Mouse (Mus musculus) liver, postnatal 0 days (tissue): ENCODE measurements around the gene Slc22a15.

ENCODE experiments used
- CTCF ChIP-seq: sonication (generic); IDR thresholded peaks from 2 replicates; pipeline ENCODE4 v1.5.1; 2016; ENCODE audit warnings: antibody characterized with exemption, low read depth
- EP300 ChIP-seq: IDR thresholded peaks from 2 replicates; pipeline ENCODE4 v1.6.1; 2016; ENCODE audit warnings: antibody characterized with exemption, low read depth, mild to moderate bottlenecking

DNA sequence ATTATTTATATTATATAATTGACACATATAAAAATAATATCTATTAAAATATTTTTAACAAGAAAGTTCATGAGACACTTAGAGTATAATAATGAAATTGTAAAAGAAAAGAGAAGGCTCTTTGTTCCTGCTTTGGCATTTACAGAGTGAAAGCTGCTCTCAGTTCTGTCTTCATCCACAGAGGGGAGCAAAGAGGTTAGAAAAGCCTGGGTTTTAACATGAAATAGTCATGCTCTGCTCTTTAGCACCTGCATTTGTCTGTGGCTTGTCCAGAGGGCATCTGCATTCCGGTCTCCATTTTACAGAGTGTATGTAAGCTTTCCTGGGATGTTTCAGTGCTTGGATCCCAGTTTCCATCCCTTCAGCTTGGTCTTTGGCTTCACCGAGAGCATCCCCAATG is 28.3 kb upstream of the Slc22a15 start:
- TF ChIP-seq CTCF (no peak), EP300 (no peak)
